Comparison of ENCODE assay signal across 18 mouse cellular contexts in the genomic region with DNA sequence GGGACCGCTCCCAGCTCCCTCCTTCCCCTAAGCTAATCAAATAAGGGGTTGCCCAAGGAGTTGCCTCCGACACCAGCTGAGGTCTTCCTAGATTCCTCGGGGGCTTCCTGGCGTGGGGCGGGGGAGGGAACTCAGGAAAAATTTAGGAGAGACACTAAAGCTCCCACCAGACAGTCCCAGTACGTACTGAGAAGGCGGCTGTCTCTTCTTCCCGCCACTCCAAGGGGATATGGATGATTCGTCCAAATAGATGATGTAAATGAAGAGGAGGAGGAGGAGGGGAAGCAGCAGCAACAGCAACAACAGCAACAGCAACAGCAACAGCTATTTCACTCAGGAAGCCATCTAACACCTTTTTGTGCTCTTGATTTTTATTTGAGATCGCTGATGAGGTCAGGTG. TPM values are rescaled to one million over a fixed set of nuclear protein-coding genes. Genes with fewer than 3 reads are reported as not detected.
A peak's percentile ranks its signal among the peaks of the same experiment; 100 is the strongest.
DNase-seq lines count a peak whose midpoint lies in the region; ATAC-seq lines count a peak whose summit lies in the region.
"Had no signal": no experiment of that assay in that cellular context is flagged by ENCODE, and none has a peak within 500 bp of the region (broad histone marks: within the 10 kb centered on the region; RNA-seq: fewer than 3 reads in every experiment).

No protein-coding gene starts in this region.

- no peak overlapping the region for H3K27ac ChIP-seq in limb, embryonic 11.5 days (replicated peaks; ENCODE audit: low read depth, low read length)
- H3K27ac ChIP-seq in limb, embryonic 10.5 days = no peak overlapping the region
- H3K27ac ChIP-seq in hindbrain, embryonic 14.5 days = no peak overlapping the region
- no peak overlapping the region for H3K27ac ChIP-seq in neural tube, embryonic 15.5 days (replicated peaks)
- H3K27ac ChIP-seq in kidney, embryonic 14.5 days (ENCODE audit: low read depth, low read length) = no peak overlapping the region
- H3K27ac ChIP-seq: liver, embryonic 12.5 days had no signal

- H3K4me2 ChIP-seq in limb, embryonic 11.5 days (ENCODE audit: low read depth, severe bottlenecking) = no peak overlapping the region
- peak overlapping the region; percentile 9 for H3K4me2 ChIP-seq in hindbrain, embryonic 14.5 days (replicated peaks)
- peak overlapping the region; percentile 26; the same call in 1 of the 2 replicates for H3K4me2 ChIP-seq in neural tube, embryonic 15.5 days
- no peak overlapping the region for H3K4me2 ChIP-seq in kidney, embryonic 14.5 days (replicated peaks; ENCODE audit: low read depth, low read length)
- H3K4me2 ChIP-seq: liver, embryonic 12.5 days; lung, embryonic 14.5 days had no signal

- H3K36me3 ChIP-seq in limb, embryonic 11.5 days (ENCODE audit: control insufficient read depth, insufficient read depth, low read length) = no peaks in the 10 kb centered on the region
- H3K36me3 ChIP-seq in limb, embryonic 10.5 days = no peaks in the 10 kb centered on the region
- H3K36me3 ChIP-seq in hindbrain, embryonic 14.5 days (replicated peaks; ENCODE audit: control insufficient read depth, insufficient read depth) = no peaks in the 10 kb centered on the region
- no peaks in the 10 kb centered on the region for H3K36me3 ChIP-seq in neural tube, embryonic 15.5 days
- H3K36me3 ChIP-seq in kidney, embryonic 14.5 days (ENCODE audit: control insufficient read depth, insufficient read depth, low read length) = no peaks in the 10 kb centered on the region
- H3K36me3 ChIP-seq: liver, embryonic 12.5 days had no signal

- H3K4me1 ChIP-seq in limb, embryonic 11.5 days (ENCODE audit: control insufficient read depth, insufficient read depth, low read length) = 0 out of 2 replicates have a peak, but pooled peaks cover 6% of the 10 kb centered on the region
- peaks cover 11% of the 10 kb centered on the region for H3K4me1 ChIP-seq in limb, embryonic 10.5 days
- H3K4me1 ChIP-seq in hindbrain, embryonic 14.5 days (replicated peaks; ENCODE audit: control insufficient read depth, insufficient read depth, low read length) = no peaks in the 10 kb centered on the region
- peaks cover 5% of the 10 kb centered on the region for H3K4me1 ChIP-seq in neural tube, embryonic 15.5 days
- no peaks in the 10 kb centered on the region for H3K4me1 ChIP-seq in kidney, embryonic 14.5 days (ENCODE audit: control insufficient read depth, insufficient read depth, low read length)
- H3K4me1 ChIP-seq: liver, embryonic 12.5 days had no signal

- H3K27me3 ChIP-seq in limb, embryonic 11.5 days (ENCODE audit: control insufficient read depth, insufficient read depth, low read length) = peaks cover 73% of the 10 kb centered on the region
- peaks cover 100% of the 10 kb centered on the region for H3K27me3 ChIP-seq in limb, embryonic 10.5 days (ENCODE audit: low read depth, poor library complexity, severe bottlenecking)
- peaks cover 94% of the 10 kb centered on the region for H3K27me3 ChIP-seq in hindbrain, embryonic 14.5 days (ENCODE audit: control insufficient read depth, insufficient read depth, low read length)
- H3K27me3 ChIP-seq in neural tube, embryonic 15.5 days (replicated peaks) = peaks cover 80% of the 10 kb centered on the region
- H3K27me3 ChIP-seq in kidney, embryonic 14.5 days (ENCODE audit: control insufficient read depth, insufficient read depth, low read length) = peaks cover 73% of the 10 kb centered on the region

- no peak overlapping the region for H3K9ac ChIP-seq in limb, embryonic 11.5 days (ENCODE audit: low read length)
- H3K9ac ChIP-seq in hindbrain, embryonic 14.5 days = no peak overlapping the region
- H3K9ac ChIP-seq in neural tube, embryonic 15.5 days (replicated peaks) = no peak overlapping the region
- no peak overlapping the region for H3K9ac ChIP-seq in kidney, embryonic 14.5 days (ENCODE audit: low read depth, low read length)
- H3K9ac ChIP-seq: liver, embryonic 12.5 days; lung, embryonic 14.5 days had no signal

- peak; percentile 48 for DNase-seq in limb, embryonic 11.5 days (ENCODE audit: low spot score)
- no peak for DNase-seq in limb, embryonic 10.5 days (ENCODE audit: low spot score)
- peak; percentile 39 for DNase-seq in ES-CJ7 (ENCODE audit: low read depth, low spot score)
- DNase-seq in hindbrain, embryonic 14.5 days (ENCODE audit: low spot score) = no peak
- no peak for DNase-seq in T-cell, adult 2 months (ENCODE audit: low spot score)
- DNase-seq: B cell, adult 2 months; cerebellum, adult 9-11 months; gastrocnemius, postnatal 36 days; left cerebral cortex, postnatal 4 days; lung, postnatal 4 days; thymus, postnatal 4 days had no signal

- H3K9me3 ChIP-seq in limb, embryonic 11.5 days (ENCODE audit: control insufficient read depth, low read length) = no peaks in the 10 kb centered on the region
- H3K9me3 ChIP-seq in limb, embryonic 10.5 days (replicated peaks) = no peaks in the 10 kb centered on the region
- H3K9me3 ChIP-seq in hindbrain, embryonic 14.5 days (ENCODE audit: control insufficient read depth, low read length) = no peaks in the 10 kb centered on the region
- H3K9me3 ChIP-seq in neural tube, embryonic 15.5 days (replicated peaks) = no peaks in the 10 kb centered on the region
- H3K9me3 ChIP-seq in kidney, embryonic 14.5 days (ENCODE audit: control insufficient read depth, low read length) = no peaks in the 10 kb centered on the region
- H3K9me3 ChIP-seq: liver, embryonic 12.5 days had no signal

- ATAC-seq in limb, embryonic 11.5 days (ENCODE audit: insufficient number of reproducible peaks, low FRiP score, low TSS enrichment, low read depth) = no peak
- ATAC-seq in hindbrain, embryonic 14.5 days (ENCODE audit: low FRiP score) = no peak
- ATAC-seq in neural tube, embryonic 15.5 days (ENCODE audit: low FRiP score) = no peak
- ATAC-seq in kidney, embryonic 14.5 days (ENCODE audit: low FRiP score, low TSS enrichment) = no peak
- ATAC-seq: forebrain, embryonic 14.5 days; intestine, embryonic 16.5 days; liver, embryonic 12.5 days; Patski had no signal

- under 1% methylated on average over 10 of the region's 10 CpGs for WGBS in limb, embryonic 11.5 days
- under 1% methylated on average over 10 of the region's 10 CpGs for WGBS in limb, embryonic 10.5 days
- 2% methylated on average over 10 of the region's 10 CpGs for WGBS in hindbrain, embryonic 14.5 days
- 1% methylated on average over 10 of the region's 10 CpGs for WGBS in neural tube, embryonic 15.5 days
- WGBS in kidney, embryonic 14.5 days = 3% methylated on average over 10 of the region's 10 CpGs

- no peak overlapping the region for H3K4me3 ChIP-seq in limb, embryonic 11.5 days (ENCODE audit: low read depth, low read length)
- H3K4me3 ChIP-seq in limb, embryonic 10.5 days = no peak overlapping the region
- H3K4me3 ChIP-seq in hindbrain, embryonic 14.5 days (replicated peaks; ENCODE audit: low read length) = no peak overlapping the region
- H3K4me3 ChIP-seq in neural tube, embryonic 15.5 days (replicated peaks) = no peak overlapping the region
- no peak overlapping the region for H3K4me3 ChIP-seq in kidney, embryonic 14.5 days (ENCODE audit: low read length)
- H3K4me3 ChIP-seq: liver, embryonic 12.5 days had no signal

RNA-seq across cellular contexts. Expression of a gene that starts 7.1 kb away (rescaled TPM):
- 0.11 TPM in 1 of 2 replicates, not detected in the other for polyA plus RNA-seq in limb, embryonic 11.5 days (2014; fragmentation: Nextera tagmentation; extraction: Ambion mirVana)
- 0.05 and 0.06 TPM in 2 replicates for polyA plus RNA-seq in limb, embryonic 10.5 days (2016; fragmentation: Nextera tagmentation; extraction: Ambion mirVana)
- polyA plus RNA-seq in hindbrain, embryonic 14.5 days (2014; fragmentation: Nextera tagmentation; extraction: Ambion mirVana) = 8.0 and 8.9 TPM in 2 replicates
- polyA plus RNA-seq in neural tube, embryonic 15.5 days (2015; fragmentation: Nextera tagmentation; extraction: Ambion mirVana) = 5.3 and 6.7 TPM in 2 replicates
- 0.70 and 0.86 TPM in 2 replicates for polyA plus RNA-seq in kidney, embryonic 14.5 days (2014; fragmentation: Nextera tagmentation; extraction: Ambion mirVana)
- polyA plus RNA-seq: Patski had no signal

Comparison
In these comparisons a context has a peak if more than half of its experiments do, and no peak if none do; other contexts are left out.
1. DNase-seq: peak in limb, embryonic 11.5 days (single experiment) and ES-CJ7 (single experiment); none in limb, embryonic 10.5 days (single experiment), hindbrain, embryonic 14.5 days (single experiment) and T-cell, adult 2 months (single experiment).
2. H3K4me2 ChIP-seq: peak in hindbrain, embryonic 14.5 days (single experiment) and neural tube, embryonic 15.5 days (single experiment); none in limb, embryonic 11.5 days (single experiment) and kidney, embryonic 14.5 days (single experiment).